Mouse (Mus musculus): ENCODE results near the gene Ccdc141. TPM values are rescaled to one million over a fixed set of nuclear protein-coding genes. Genes with fewer than 3 reads are reported as not detected.

Ccdc141 gene
- polyA plus RNA-seq, 1 experiment from 2014 or later, result 14.9 TPM

DNA sequence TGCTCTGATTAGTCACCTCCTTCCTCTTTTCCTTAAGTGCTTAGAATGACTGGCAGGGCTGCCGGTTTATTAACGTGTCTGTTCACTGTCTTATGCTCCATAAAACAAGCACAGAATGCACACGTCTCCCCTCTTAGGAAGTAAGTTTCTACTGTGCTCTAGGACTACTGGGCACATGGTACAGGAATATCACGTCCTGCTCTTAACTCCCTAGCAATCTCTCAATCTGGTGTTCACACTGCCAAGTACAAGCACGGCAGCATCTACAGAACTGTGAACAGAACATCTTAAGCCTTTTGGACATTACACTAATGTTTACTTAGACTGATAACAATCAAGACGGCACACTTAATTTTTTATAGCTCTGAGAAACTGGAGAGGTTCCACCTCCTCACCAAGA lies 52.3 kb downstream of the Ccdc141 start:
- no peak for ATAC-seq (ENCODE audit: insufficient number of reproducible peaks, insufficient read depth, low FRiP score, low TSS enrichment)
- 68% methylated on average over 6 of the region's 6 CpGs for WGBS

GRCm38 (mm10) chr2:77114335-77114734 lies 56.1 kb downstream of the Ccdc141 start:
- WGBS, result 49% methylated on average over 2 of the region's 2 CpGs
- ATAC-seq (ENCODE audit: insufficient number of reproducible peaks, insufficient read depth, low FRiP score, low TSS enrichment), result no peak
- Histone ChIP-seq H3K27me3 (no peaks in the 10 kb centered on the region), H3K36me3 (no peaks in the 10 kb centered on the region), H3K4me2 (replicated peaks) (no peak overlapping the region), H3K4me3 (no peak overlapping the region), H3K27ac (no peak overlapping the region), H3K4me1 (no peaks in the 10 kb centered on the region), H3K9ac (no peak overlapping the region), H3K9me3 (no peaks in the 10 kb centered on the region)

More for the DNA sequence above, 52.3 kb downstream of the Ccdc141 start:
- Histone ChIP-seq H3K4me1 (no peaks in the 10 kb centered on the region), H3K4me2 (replicated peaks) (no peak overlapping the region), H3K9ac (no peak overlapping the region), H3K36me3 (no peaks in the 10 kb centered on the region), H3K4me3 (no peak overlapping the region), H3K27me3 (no peaks in the 10 kb centered on the region), H3K9me3 (no peaks in the 10 kb centered on the region), H3K27ac (no peak overlapping the region)

DNA sequence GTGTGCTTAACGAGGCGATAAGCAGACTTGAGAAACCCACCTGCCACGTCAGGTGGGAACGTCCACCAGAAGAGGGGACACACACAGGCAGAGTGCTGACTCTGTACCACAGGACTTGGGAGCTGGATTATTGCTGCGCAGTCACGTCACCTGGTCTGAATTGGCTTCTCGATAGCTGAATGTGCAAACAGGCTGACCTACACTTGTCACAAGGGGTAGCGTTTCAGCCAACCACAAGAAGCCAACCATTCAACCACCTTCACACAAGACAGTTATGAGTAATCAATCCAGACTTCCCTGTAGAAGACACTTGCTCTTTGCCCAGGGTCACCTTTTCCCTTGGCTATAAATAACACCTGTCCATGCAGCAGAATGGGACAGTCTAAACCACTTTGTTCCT lies 56.6 kb downstream of the Ccdc141 start:
- H3K4me2 ChIP-seq (replicated peaks), result no peak overlapping the region
- no peak overlapping the region for H3K9ac ChIP-seq
- H3K36me3 ChIP-seq, result no peaks in the 10 kb centered on the region
- no peak for ATAC-seq (ENCODE audit: insufficient number of reproducible peaks, insufficient read depth, low FRiP score, low TSS enrichment)
- no peak overlapping the region for H3K27ac ChIP-seq
- WGBS, result 74% methylated on average over 8 of the region's 8 CpGs
- no peaks in the 10 kb centered on the region for H3K9me3 ChIP-seq
- H3K4me1 ChIP-seq, result no peaks in the 10 kb centered on the region
- H3K27me3 ChIP-seq, result no peaks in the 10 kb centered on the region
- H3K4me3 ChIP-seq, result no peak overlapping the region

- H3K9ac ChIP-seq, result no peak overlapping the region
Measured at GRCm38 (mm10) chr2:77113026-77113425, 57.4 kb downstream of the Ccdc141 start.

DNA sequence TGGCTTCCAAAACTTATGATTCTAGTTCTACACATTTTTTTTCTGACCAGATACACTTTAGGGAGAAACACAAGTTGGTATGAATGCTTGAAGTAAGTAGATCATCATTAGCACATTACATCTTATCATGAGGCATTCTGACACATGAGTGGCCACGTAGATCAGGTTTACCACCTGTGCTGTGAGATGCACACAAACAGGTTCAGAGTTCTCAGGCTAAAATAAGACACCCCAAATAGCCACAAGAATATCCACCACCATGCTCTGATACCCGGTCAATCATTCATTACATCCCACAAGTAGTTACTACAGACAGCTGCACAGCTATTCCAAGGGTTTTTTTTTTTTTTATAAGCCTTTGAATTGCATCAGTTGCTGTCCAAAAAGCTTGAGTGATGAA lies 59.3 kb downstream of the Ccdc141 start:
- ATAC-seq (ENCODE audit: insufficient number of reproducible peaks, insufficient read depth, low FRiP score, low TSS enrichment), result no peak
- no peaks in the 10 kb centered on the region for H3K27me3 ChIP-seq
- H3K9me3 ChIP-seq, result no peaks in the 10 kb centered on the region
- no peak overlapping the region for H3K27ac ChIP-seq
- H3K4me2 ChIP-seq (replicated peaks), result no peak overlapping the region
- no peaks in the 10 kb centered on the region for H3K36me3 ChIP-seq
- no peak overlapping the region for H3K4me3 ChIP-seq
- no peak overlapping the region for H3K9ac ChIP-seq
- H3K4me1 ChIP-seq, result 0 out of 2 replicates have a peak, but pooled peaks cover 6% of the 10 kb centered on the region
- WGBS, result 91% methylated on average over 2 of the region's 2 CpGs

More at GRCm38 (mm10) chr2:77113026-77113425, 57.4 kb downstream of the Ccdc141 start:
- no peaks in the 10 kb centered on the region for H3K27me3 ChIP-seq
- ATAC-seq (ENCODE audit: insufficient number of reproducible peaks, insufficient read depth, low FRiP score, low TSS enrichment), result no peak
- H3K4me3 ChIP-seq, result no peak overlapping the region
- H3K36me3 ChIP-seq, result no peaks in the 10 kb centered on the region
- no peaks in the 10 kb centered on the region for H3K9me3 ChIP-seq
- H3K4me2 ChIP-seq (replicated peaks), result no peak overlapping the region
- H3K4me1 ChIP-seq, result 0 out of 2 replicates have a peak, but pooled peaks cover 6% of the 10 kb centered on the region
- 85% methylated on average over 5 of the region's 5 CpGs for WGBS
- no peak overlapping the region for H3K27ac ChIP-seq

DNA sequence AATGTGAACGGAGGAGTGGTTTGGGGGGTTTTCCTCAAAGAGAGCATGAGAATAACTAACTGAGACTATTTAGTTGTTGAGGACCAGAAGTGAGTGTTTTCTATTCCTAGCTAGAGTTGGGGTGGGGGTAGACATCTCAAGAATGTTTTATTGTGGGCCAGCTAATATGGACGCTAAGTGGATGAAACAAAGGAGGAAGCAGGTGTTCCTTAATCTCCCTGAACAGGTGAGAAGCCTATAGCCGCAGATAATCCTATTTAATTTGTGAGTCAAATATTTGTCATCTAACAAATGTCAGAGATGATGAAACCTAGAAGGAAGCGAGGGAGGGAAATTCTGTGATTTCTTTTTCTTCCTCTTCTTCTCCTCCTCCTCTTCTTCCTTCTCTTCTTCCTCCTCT lies 60.1 kb downstream of the Ccdc141 start:
- Histone ChIP-seq H3K36me3 (no peaks in the 10 kb centered on the region), H3K27me3 (no peaks in the 10 kb centered on the region), H3K27ac (no peak overlapping the region), H3K4me3 (no peak overlapping the region), H3K9me3 (no peaks in the 10 kb centered on the region), H3K9ac (no peak overlapping the region), H3K4me2 (replicated peaks) (no peak overlapping the region), H3K4me1 (0 out of 2 replicates have a peak, but pooled peaks cover 6% of the 10 kb centered on the region)
- ATAC-seq (ENCODE audit: insufficient number of reproducible peaks, insufficient read depth, low FRiP score, low TSS enrichment), result no peak
- WGBS, result 79% methylated on average over 4 of the region's 4 CpGs

DNA sequence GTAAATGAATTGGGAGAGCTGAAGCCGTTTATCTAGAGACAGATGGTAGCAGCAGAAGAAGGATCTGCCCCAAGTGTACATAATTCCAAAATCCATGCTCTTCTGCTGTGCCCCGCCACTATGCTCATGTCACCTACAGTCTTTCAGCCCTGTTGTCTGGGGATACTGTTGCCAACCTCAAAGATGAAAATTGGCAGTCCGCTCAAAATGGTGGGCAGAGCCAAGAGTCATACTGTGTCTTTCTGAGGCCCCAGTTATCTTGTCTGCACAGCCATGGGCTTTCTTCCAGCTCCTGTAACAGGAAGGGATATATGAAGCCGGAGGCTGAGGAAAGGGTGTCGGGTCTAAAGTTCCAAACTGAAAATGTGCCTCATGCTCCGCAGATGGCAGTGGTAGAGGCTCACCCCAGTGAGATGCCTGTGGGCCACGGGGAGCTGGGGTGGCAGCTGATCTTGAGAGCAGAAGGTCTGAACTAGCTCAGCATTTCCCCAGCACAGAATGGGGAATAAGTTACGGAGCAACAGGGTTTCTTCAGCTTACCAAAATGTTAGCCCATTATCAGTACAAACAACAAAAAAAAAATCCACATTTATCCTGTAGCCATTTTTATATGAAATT lies 60.8 kb downstream of the Ccdc141 start:
- H3K4me3 ChIP-seq, result no peak overlapping the region
- no peaks in the 10 kb centered on the region for H3K27me3 ChIP-seq
- 84% methylated on average over 8 of the region's 8 CpGs for WGBS
- no peak overlapping the region for H3K4me2 ChIP-seq (replicated peaks)
- H3K27ac ChIP-seq, result no peak overlapping the region
- no peaks in the 10 kb centered on the region for H3K36me3 ChIP-seq
- ATAC-seq (ENCODE audit: insufficient number of reproducible peaks, insufficient read depth, low FRiP score, low TSS enrichment), result no peak
- H3K9ac ChIP-seq, result no peak overlapping the region
- H3K4me1 ChIP-seq, result 0 out of 2 replicates have a peak, but pooled peaks cover 6% of the 10 kb centered on the region
- no peaks in the 10 kb centered on the region for H3K9me3 ChIP-seq

DNA sequence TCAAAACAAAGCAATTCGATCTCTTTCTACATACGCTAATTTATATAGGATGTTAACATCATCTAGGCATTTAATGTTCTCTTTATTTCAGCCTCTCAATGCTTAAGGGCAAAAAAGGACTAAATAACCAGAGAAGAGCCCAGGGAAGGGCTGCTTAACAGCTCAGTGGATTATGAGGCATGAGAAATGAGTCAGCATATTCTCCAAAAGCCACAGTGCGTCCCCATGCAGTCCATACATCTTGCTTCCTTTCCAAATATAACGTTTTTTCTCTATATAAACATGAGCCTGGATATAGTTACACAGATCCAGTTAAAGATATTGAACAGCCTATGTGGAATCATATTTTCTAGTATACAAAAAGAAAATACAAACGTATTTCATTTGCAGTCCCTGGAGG lies 61.9 kb downstream of the Ccdc141 start:
- Histone ChIP-seq H3K4me1 (0 out of 2 replicates have a peak, but pooled peaks cover 6% of the 10 kb centered on the region), H3K9me3 (no peaks in the 10 kb centered on the region), H3K4me2 (replicated peaks) (no peak overlapping the region), H3K36me3 (no peaks in the 10 kb centered on the region), H3K27me3 (no peaks in the 10 kb centered on the region), H3K27ac (no peak overlapping the region), H3K4me3 (no peak overlapping the region), H3K9ac (no peak overlapping the region)
- ATAC-seq (ENCODE audit: insufficient number of reproducible peaks, insufficient read depth, low FRiP score, low TSS enrichment), result no peak
- 79% methylated on average over 5 of the region's 5 CpGs for WGBS

- Histone ChIP-seq H3K4me1 (0 out of 2 replicates have a peak, but pooled peaks cover 6% of the 10 kb centered on the region), H3K27me3 (no peaks in the 10 kb centered on the region), H3K36me3 (no peaks in the 10 kb centered on the region), H3K4me2 (replicated peaks) (no peak overlapping the region), H3K9me3 (no peaks in the 10 kb centered on the region), H3K27ac (no peak overlapping the region), H3K4me3 (no peak overlapping the region), H3K9ac (no peak overlapping the region)
- 93% methylated on average over 3 of the region's 3 CpGs for WGBS
- ATAC-seq (ENCODE audit: insufficient number of reproducible peaks, insufficient read depth, low FRiP score, low TSS enrichment), result no peak
Measured at GRCm38 (mm10) chr2:77106150-77106549, 64.3 kb downstream of the Ccdc141 start.

DNA sequence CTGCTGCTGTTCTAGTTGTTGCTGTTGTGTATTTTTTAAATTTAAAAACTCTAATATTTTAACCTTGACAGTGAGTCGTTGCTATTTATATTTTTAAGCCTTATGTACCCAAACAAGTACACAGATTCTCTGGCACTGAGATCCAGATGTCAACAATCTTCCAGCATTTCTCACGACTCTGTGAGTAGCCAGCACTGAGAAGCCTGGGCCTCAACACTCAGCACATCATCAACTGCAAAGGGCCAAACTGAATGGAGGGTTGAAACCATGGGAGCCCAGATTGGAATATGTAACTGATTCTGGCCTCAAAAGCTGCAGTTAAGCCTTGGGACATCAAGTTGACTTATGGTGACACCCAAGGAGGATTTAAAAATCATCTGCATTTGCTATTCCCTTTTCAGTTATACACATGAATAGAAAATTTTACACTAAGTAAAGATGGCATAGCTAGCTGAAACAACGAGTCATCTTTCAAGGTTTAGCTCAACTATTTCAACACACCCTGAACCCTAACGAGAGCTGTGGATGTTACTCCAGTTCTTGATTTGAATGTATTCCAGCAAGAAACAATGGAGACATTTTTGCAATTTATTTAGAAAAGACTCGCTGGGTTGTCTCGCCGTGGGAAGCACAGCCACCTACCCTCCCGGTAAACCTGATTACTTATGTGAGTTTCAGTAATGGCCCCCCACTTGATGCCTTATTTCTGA lies 65.3 kb downstream of the Ccdc141 start:
- Histone ChIP-seq H3K27ac (no peak overlapping the region), H3K9me3 (no peaks in the 10 kb centered on the region), H3K4me3 (no peak overlapping the region), H3K36me3 (no peaks in the 10 kb centered on the region), H3K4me2 (replicated peaks) (no peak overlapping the region), H3K27me3 (no peaks in the 10 kb centered on the region), H3K4me1 (0 out of 2 replicates have a peak, but pooled peaks cover 6% of the 10 kb centered on the region), H3K9ac (no peak overlapping the region)
- WGBS, result 85% methylated on average over 8 of the region's 8 CpGs
- no peak for ATAC-seq (ENCODE audit: insufficient number of reproducible peaks, insufficient read depth, low FRiP score, low TSS enrichment)

- no peaks in the 10 kb centered on the region for H3K36me3 ChIP-seq
- H3K27ac ChIP-seq, result no peak overlapping the region
- 90% methylated on average over 5 of the region's 5 CpGs for WGBS
- H3K27me3 ChIP-seq, result no peaks in the 10 kb centered on the region
- no peak overlapping the region for H3K9ac ChIP-seq
- ATAC-seq (ENCODE audit: insufficient number of reproducible peaks, insufficient read depth, low FRiP score, low TSS enrichment), result no peak
- no peaks in the 10 kb centered on the region for H3K4me1 ChIP-seq
- H3K4me3 ChIP-seq, result no peak overlapping the region
- H3K9me3 ChIP-seq, result no peaks in the 10 kb centered on the region
- H3K4me2 ChIP-seq (replicated peaks), result no peak overlapping the region
Measured at GRCm38 (mm10) chr2:77102516-77102915, 67.9 kb downstream of the Ccdc141 start.

GRCm38 (mm10) chr2:77099814-77100213 lies 70.6 kb downstream of the Ccdc141 start:
- Histone ChIP-seq H3K27ac (no peak overlapping the region), H3K27me3 (no peaks in the 10 kb centered on the region), H3K4me1 (no peaks in the 10 kb centered on the region), H3K9me3 (no peaks in the 10 kb centered on the region), H3K4me3 (no peak overlapping the region), H3K9ac (no peak overlapping the region), H3K36me3 (no peaks in the 10 kb centered on the region), H3K4me2 (replicated peaks) (no peak overlapping the region)
- WGBS, result 77% methylated on average over 2 of the region's 2 CpGs
- no peak for ATAC-seq (ENCODE audit: insufficient number of reproducible peaks, insufficient read depth, low FRiP score, low TSS enrichment)

All from embryonic facial prominence, embryonic 12.5 days (tissue).